Mouse (Mus musculus) olfactory bulb, adult 2 months (tissue): ENCODE data around the gene Igtp.
"Not testable (repeated sequence)": the region's sequence is repeated elsewhere in the genome, so short reads cannot be mapped to it uniquely, and the experiment has no call there.

Source experiments
- CTCF ChIP-seq: fragments of 200-500 bp; IDR thresholded peaks from 2 replicates; pipeline ENCODE4 v1.5.1; 2012; ENCODE audit warnings: low read depth, mild to moderate bottlenecking, low read length, moderate library complexity; ENCODE audit not compliant: insufficient read depth
- POLR2A ChIP-seq: fragments of 200-500 bp; IDR thresholded peaks from 2 replicates; pipeline ENCODE4 v1.6.1; 2012; ENCODE audit warnings: mild to moderate bottlenecking, low read depth, low read length, moderate library complexity; ENCODE audit not compliant: insufficient read depth

GRCm38 (mm10) chr11:58224872-58225271 lies 25.5 kb downstream of the Igtp start:
- TF ChIP-seq CTCF, POLR2A: not testable (repeated sequence)
